Mouse (Mus musculus): ENCODE results near the gene Coro6.
A peak's percentile ranks its signal among the peaks of the same experiment; 100 is the strongest.

The Coro6 gene

GRCm38 (mm10) chr11:77462283-77463100, at the start of gene Coro6:
Gene Coro6 (plus strand): TSS chr11:77462411.
- DNase-seq: no peak

DNA sequence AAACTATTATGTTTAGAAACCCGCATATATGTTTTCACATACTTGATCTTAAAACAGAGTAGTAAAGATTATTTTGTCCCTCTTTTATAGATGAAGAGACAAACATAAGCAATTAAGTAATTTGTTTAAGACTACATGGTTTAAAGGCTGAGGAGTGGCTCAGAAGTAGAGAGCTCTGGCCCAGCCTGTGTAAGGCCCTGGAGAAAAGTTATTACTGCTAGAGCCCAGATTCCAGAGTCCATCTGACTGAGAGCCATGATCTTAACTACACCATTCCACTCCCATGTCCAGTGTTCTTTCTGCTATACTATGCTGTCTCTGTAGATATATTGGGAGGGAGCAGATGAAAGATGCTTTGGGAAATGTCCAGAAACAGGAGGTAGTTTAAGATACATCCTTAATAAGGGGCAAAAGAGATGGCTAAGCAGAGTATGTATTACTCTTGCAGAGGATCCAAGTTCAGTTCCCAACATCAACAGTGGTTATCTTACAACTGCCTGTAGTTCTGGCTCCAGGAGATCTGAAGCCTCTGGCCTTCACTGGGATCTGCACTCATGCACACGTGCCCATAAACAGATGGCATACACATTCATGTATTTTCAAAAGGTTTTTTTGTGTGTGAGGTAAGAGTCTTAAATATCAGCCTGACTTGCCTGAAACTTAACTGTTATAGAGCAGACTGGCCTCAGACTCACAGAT, 47.9 kb upstream of the Coro6 start:
- no peak for DNase-seq

DNA sequence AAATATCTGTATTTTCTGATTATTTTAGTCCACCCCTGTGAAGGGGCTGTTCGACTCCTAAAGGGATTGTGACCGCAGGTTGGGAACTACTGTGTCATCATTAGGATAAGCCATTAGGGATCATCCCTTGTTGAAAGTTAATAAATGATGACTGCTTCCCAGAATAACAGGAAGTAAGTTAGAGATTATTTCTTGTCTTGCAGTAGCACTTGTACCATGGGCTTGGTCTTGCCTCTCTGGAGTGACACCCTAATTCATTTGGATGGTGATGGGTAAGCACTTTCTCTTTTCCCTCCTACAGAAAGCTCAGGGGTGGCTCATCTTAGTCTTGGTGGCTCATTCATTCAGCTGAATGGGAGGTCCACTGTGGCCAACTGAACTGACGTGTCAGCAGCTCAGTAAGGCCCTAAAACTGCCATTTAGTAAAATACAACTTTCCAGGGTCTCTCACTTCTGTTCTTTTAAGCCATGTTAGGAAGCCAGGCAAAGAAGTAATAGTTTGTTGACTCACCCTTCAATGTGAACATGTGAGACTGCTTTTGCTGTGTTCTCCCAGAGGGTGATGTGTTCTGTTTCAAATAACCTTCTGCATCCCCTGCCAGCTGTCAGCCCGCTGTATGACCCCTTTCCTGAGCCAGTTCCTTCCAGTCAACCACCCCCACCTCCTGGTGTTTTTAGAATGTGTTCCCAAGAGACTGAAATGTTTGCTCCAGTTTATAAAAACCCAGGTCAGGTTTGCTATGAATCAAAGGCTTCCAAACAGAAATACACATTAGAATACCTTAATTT, 45.8 kb upstream of the Coro6 start:
- no peak for DNase-seq

- no peak for DNase-seq
These were observed 44.2 kb upstream of the Coro6 start for GRCm38 (mm10) chr11:77418021-77418420.

DNA sequence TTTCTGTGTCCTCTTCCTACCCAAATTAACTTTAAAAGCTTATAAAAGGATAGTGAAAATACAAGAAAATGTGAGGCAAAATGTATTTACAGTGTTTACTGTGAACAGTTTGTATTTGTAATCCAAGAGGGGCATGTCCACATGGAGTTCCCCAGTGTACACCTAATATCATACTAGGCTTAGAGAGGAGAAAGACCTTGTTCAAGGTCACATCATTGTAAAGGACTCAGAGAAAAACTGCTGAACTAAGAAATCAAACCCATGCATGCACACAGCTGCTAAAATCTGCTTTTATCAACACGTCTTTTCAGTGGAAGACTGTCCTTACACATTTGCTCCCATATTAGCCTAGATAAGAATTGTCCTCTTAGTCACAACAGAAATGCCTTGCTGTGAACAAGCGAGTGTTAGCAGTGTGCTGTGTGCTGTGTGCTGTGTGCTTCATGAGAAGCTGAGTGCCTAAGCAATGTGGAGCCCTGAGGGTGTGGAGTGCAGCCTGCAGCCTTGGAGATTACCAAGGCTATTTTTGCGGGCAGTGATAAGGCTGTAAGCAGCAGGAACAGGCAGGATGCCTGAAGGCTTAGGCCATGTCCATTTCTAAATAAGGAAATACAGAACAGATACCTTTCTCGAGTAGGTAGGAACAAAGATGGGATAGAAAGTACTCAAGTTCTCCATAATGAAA, 38.9 kb upstream of the Coro6 start:
- no peak for DNase-seq

DNA sequence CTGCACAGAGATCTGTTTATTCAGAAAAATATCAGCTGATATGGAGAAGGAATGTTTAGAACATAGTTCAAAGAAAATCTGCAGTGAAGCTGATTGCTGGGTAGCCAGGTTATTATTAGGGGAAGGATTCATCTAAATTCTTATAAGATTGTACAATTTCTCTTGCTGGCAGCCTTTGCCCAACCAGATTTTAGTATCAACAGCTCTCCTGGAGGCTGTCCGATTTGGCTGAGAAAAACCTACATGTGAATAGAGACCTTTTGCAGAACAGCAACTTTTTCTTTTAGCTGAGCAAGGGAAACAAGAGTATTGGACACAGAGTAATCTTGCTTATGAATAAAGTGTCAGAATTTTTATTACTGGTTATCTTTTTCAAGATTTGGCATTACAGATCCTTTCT, 33.8 kb upstream of the Coro6 start:
- DNase-seq: no peak

DNA sequence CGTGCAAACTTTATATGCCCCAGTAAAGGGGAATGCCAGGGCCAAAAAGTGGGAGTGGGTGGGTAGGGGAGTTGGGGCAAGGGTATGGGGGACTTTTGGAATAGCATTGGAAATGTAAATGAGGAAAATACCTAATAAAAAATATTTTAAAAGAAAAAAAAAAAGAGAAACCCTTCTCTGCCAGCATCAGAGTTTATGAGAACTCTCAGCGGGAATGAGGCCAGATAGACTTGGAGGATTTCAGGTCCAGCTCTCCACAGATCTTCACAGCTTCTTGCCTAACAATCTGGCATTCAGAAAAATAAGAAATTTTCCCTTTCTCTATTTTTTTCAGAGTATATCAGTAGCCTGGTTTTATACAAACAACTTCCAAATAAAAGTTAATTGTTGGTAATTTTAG, 25.2 kb upstream of the Coro6 start:
- no peak for DNase-seq

GRCm38 (mm10) chr11:77440081-77440480, 22.1 kb upstream of the Coro6 start:
- no peak for DNase-seq

GRCm38 (mm10) chr11:77441020-77441419, 21.2 kb upstream of the Coro6 start:
- no peak for DNase-seq

DNA sequence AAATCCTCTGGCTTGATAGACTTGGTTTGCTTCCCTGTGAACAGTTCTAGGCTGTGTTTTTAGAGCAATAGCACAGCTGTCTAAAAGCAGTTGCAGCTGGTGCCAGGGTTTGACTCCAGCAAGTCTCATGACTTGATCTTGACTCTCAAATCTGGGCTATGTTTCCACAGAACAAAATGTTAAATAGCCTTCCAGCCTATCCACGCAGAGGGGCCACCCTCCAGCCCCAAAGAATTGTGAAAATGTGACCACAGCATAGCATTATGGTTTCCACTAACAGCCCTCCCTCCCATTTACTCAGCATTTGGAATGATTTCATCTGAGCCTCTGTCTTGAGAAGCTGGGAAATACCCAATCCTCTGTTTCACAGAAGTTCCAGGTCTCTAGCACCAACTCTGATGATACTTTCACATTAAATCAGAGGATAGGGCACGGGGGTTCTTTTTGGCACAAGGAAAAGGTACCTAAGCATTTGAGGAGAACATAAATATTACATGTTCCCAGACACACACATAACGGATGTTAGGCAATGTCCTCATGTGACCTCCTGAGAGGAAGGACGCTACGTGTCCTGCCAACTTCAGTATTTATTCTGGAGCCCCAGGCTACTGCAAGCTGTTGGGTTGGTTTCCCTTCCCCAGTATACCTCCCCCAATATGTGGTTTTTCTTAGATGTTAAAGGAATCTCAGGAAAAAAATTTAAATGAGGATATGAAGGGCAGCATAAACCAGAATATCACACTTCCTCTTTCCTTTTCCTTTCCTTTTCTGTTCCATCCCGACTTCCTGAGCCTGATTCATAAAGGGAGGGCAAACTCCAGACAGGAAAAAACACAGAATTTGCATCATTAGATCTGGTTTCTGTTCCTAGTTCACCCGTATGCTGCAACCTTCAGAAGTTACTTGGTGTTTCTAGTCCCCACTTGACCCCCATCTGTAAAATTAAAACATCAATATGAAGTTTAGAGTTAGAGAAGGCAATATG, 19.7 kb upstream of the Coro6 start:
- no peak for DNase-seq

DNA sequence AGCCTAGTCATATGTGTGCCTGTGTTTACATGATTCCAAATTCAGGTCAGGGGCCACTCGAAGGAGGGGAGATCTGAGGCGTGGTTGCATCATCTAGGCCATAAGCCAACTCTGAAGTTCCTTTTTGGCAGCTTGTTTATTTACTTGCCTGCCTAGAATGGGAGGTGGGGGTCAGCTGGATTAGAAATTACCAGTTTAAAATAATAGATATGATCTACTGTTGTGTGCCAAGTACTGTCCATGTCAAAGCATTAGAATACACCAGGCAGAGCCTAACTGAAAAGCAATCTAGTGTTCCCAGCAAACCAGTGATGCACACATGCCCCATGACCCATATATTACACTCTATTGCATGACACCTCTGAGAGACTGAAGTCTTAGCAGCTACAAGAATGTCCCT, 17.3 kb upstream of the Coro6 start:
- DNase-seq: no peak

GRCm38 (mm10) chr11:77446628-77447041, 15.6 kb upstream of the Coro6 start:
- peak; percentile 60 to 69 for DNase-seq

- no peak for DNase-seq
These were observed 13.0 kb upstream of the Coro6 start for GRCm38 (mm10) chr11:77449224-77449623.

GRCm38 (mm10) chr11:77451670-77452069, 10.5 kb upstream of the Coro6 start:
- DNase-seq: no peak

GRCm38 (mm10) chr11:77453388-77453787, 8.8 kb upstream of the Coro6 start:
- DNase-seq: no peak

GRCm38 (mm10) chr11:77455770-77456510, 6.3 kb upstream of the Coro6 start:
- no peak for DNase-seq

DNA sequence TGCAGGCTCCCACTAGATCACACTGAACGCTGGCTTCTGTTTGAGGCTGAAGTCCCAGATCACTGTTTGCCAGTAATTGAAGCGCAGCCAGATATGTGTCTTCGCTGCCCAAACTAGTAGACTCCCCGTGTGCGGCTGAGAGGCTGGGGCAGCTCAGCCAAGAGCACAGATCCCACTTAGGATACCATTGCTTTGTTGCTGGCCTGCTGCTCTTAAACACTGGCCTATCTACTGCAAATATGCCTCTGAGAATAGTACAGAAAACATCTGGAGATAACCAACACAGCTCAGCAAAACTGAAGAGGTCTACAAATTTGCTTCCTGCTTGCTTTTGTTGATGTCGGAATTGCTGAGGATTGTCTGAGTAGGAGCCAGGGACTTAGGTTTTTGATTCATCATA, 5.3 kb upstream of the Coro6 start:
- DNase-seq: no peak

GRCm38 (mm10) chr11:77461856-77462255, 355 bp upstream of the Coro6 start:
- no peak for DNase-seq

- no peak for DNase-seq
These were observed 862 bp downstream of the Coro6 start for GRCm38 (mm10) chr11:77463101-77463445.

- DNase-seq: no peak
These were observed 1.6 kb downstream of the Coro6 start for GRCm38 (mm10) chr11:77463786-77464185.

DNA sequence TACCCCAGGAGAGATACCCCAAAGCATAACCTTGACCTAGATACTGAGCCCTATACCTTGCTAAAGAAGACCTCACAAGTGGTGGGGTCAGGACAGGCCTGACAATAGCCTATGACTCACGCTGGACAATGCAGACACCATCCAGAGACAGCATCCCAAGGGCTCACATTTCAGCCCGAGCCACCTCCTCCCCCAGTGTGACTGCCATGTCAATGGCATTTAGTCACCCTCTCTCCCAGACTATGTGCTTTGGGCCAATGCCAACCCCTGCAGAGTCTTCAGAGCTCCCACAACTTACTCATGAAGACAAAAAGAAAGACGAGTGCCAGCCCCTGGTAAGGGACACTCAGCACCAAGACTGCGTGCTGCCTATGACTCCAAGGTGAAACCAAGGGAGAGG, 2.5 kb downstream of the Coro6 start:
- DNase-seq: no peak
